Mouse (Mus musculus) c-Kit-positive CD71-positive TER-119-positive erythroid progenitor cells, embryonic 14.5 days (primary cell): ENCODE results near the gene Efhc2.

ENCODE experiments used
- DNase-seq: peaks from one replicate; pipeline ENCODE4 v3.0.0-alpha.2; 2013; ENCODE audit warnings: low spot score

The Efhc2 gene

DNA sequence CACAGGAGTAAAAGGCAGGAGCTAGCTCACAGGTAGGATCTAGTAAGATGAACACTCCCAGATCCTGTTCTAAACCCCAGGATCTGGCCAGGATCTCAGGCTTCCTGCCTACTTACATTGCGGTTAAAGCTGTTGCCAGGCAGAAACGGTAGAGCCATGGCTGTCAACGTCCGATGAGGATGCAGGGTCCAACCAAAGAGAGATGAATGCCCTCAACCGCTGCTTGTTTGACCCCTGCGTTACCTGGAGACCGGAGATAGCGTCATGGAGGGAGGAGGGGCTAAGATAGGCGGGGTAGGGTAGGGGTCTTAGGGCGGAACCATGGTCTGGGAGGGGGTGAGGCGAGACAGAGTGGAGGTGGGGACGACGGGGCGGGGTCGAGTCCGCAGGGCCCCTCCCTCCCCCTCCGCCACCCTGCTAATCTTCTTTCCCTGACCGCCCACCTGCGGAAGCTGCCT lies at the start of gene Efhc2:
Gene Efhc2, minus strand, starts transcription at position 243 of the 458 bp plus-strand sequence.
- no peak for DNase-seq

DNA sequence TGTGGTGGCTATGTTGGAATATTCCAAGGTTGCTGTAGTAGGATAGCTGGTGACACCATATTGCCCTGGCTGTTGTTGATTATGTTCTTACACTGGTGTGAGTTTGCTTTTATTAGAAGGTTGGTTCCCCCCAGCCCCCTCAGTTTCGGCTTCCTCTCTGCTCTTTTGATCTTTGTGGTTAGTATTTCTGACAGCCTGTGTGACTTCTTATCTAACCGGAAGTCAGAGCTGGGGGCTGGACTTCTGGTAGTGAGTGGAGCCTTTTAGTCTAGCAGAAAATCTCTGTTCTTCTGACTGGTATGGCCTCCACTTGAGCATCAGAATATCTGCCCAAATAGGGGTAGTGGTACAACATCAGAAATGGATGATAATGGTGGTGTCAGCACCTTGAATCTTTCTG lies 45.9 kb upstream of the Efhc2 start:
- DNase-seq, result no peak

DNA sequence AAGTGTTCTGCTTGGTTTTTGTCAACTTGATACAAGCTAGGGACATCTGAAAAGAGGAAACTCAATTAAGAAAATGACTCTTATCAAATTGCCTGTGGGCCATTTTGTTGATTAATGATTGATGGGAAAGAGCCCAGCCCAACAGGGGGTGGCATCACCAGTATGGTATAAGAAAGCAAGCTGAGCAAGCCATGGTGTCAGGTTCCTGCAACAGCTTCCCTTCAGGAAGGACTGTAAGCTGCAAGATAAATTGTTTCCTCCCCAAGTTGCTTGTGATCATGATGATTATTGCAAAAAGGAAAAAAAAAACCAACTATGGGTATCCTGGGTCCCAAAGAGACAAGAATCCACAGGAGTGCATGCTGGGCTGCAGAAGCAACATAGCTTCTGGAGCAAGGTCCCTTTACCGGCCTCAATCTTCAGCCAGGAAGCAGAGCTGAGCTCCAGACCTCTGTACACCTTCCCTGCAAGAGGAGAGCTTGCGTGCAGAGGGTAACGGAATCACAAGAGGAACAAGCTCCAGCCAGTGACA lies 18.8 kb downstream of the Efhc2 start:
- DNase-seq, result no peak

DNA sequence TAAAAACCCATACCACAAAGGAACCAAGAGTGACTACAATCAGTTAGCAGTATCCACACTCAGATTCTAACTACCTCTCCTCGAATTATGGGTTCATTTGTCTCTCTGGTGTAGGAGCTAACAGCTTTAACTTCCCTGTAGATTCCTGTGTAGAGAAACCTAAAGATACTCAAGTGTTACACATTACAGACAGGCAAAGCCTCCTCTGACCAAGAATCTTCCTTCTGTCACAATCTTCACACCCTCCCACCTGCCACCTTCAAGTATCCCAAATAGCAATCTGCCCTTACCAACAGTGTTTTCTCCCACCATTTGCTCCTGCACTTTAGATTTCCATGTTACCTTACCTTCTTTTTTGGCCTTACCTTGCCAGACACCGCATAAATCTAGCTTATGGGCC lies 35.3 kb downstream of the Efhc2 start:
- DNase-seq, result no peak

DNA sequence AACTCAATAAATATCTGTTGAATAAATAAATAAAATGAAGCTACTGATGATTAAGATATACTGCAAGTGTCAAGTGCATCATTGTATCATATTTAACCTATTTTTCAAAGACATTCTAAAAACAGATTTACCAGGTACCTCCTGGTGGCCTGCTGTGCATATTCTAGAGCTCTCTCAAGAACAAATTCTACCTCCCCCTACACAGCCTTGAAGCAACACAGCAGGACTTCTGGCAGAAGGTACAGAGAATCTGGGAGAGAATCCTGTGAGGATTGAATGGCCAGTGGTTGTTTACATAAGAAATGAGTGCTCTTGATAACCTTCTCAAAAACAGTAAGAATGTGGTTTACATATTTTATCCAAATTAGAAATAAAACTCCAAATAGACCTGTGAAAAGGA lies 94.0 kb downstream of the Efhc2 start:
- no peak for DNase-seq

DNA sequence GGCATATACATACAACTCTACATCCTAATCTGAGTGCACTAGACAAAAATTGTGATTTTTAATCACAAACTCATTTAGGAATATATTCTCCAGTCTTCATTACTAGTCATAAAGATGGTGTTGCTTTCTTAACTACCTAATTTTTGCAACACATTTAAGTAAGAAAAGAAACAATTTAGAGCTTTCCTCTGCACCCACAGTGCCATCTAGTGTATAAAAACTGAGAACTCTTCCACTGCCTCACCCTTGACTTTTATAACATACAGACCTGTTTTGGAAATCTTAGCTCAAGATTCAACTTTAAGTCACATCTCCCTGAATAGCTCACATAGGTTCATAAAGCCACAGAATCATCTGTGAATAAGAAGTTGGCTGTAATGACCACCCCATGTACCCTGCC lies 101.7 kb downstream of the Efhc2 start:
- no peak for DNase-seq

DNA sequence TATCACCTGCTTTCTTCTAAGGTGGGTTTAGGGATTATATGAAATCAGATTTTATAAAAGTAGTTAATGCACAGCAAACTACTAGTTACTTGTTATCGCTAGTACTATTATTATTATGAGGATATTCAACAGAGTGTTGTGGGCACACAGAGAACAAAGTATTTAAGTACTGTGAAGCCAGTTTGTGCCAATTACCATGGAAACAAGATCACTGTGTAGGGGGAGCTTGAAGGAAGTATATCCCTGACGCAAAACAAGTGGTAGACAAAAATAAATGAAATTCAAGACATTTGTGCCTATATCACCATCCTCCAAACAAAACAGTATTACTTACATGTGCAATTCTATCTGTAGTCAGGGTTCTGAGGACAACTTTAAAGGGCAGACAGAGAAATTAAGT lies 105.7 kb downstream of the Efhc2 start:
- no peak for DNase-seq

DNA sequence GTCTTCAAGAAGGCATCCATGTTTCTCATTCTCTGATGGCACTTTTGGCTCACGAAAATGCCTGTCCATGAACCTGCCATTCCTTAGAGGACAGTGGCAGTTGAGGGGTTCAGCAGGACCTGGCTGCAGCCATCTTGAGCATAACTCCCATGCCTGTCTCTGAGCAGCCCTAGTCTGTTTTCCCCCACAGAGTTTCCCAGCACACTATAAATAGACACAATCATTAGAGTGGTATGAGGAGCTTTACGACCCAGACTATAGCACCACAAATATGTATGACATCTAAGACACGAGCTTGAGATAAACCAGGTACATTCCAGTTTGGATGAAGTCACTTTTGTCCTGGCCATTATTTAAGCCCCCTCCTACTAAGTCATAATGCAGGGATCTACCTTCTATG lies 143.4 kb downstream of the Efhc2 start:
- no peak for DNase-seq

DNA sequence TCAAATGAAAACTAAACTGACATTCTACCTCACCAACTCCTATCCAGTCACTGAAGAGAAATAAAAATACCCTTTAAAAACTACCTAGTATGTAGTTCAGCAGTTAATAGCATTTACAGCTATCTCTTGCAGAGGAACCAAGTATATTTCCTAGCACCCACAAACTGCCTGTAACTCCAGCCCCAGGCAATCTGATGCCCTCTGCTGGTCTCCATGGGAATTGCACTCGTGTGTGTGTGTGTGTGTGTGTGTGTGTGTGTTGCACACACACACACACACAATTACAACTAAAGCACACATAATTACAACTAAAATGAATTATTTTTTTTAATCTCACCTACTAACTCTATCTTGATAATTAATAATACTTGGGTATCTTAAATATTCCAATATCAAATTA lies 153.5 kb downstream of the Efhc2 start:
- DNase-seq, result no peak
